Mouse (Mus musculus) CH12.LX (cell line): Measurements from ENCODE around the gene Rpl6. TPM values are rescaled to one million over a fixed set of nuclear protein-coding genes. Genes with fewer than 3 reads are reported as not detected.
"Not testable (repeated sequence)": the region's sequence is repeated elsewhere in the genome, so short reads cannot be mapped to it uniquely, and the experiment has no call there.

Experiments used
- DNase-seq: peaks from one replicate; pipeline ENCODE4 v3.0.0-alpha.2; 2013; ENCODE audit errors: extremely low read depth
- H3K27ac ChIP-seq: 2 replicates; pipeline ENCODE4 v1.5.1; 2012; ENCODE audit warnings: low read depth, mild to moderate bottlenecking, control low read depth, moderate library complexity; ENCODE audit not compliant: insufficient read depth
- H3K27me3 ChIP-seq: replicated peaks from 2 replicates; pipeline ENCODE3; 2012; ENCODE audit warnings: inconsistent platforms
- H3K36me3 ChIP-seq, 2 experiments: replicated peaks in 1 of 2; 2 replicates each; pipeline versions ENCODE3 to v1.6.1; 2012; ENCODE audit warnings: inconsistent platforms in 1 of 2, low read length in 1 of 2, mild to moderate bottlenecking in 1 of 2, mixed read lengths in 1 of 2, moderate library complexity in 1 of 2; ENCODE audit not compliant: control insufficient read depth in 1 of 2, insufficient read depth in 1 of 2
- H3K4me1 ChIP-seq, 2 experiments: 2 replicates each; pipeline ENCODE4 v1.6.1; 2012; ENCODE audit warnings: inconsistent platforms in 1 of 2, moderate library complexity in 1 of 2; ENCODE audit not compliant: insufficient read depth in 2 of 2, control insufficient read depth in 1 of 2
- H3K4me2 ChIP-seq: 2 replicates; pipeline ENCODE4 v1.6.1; 2012; ENCODE audit warnings: low read depth, mild to moderate bottlenecking, control low read depth; ENCODE audit not compliant: poor library complexity, insufficient read depth, severe bottlenecking
- H3K4me3 ChIP-seq, 3 experiments: fragments of 150-350 bp in 1 of 3; sonication (generic) in 1 of 3; replicated peaks in 1 of 3; 2 replicates each; pipeline versions ENCODE3 to v1.5.1; 2011 to 2012; ENCODE audit warnings: low read depth in 2 of 3, low read length in 2 of 3, mild to moderate bottlenecking in 2 of 3, moderate library complexity in 2 of 3, control low read depth in 1 of 3, improper control_type of control experiment in 1 of 3, inconsistent platforms in 1 of 3, mixed read lengths in 1 of 3; ENCODE audit not compliant: poor library complexity in 1 of 3
- H3K79me2 ChIP-seq: replicated peaks from 2 replicates; pipeline ENCODE4 v1.6.1; 2012; ENCODE audit warnings: mild to moderate bottlenecking, moderate library complexity; ENCODE audit not compliant: control insufficient read depth, poor library complexity, insufficient read depth, severe bottlenecking; ENCODE audit errors: extremely low read depth
- H3K9ac ChIP-seq: 2 replicates; pipeline ENCODE4 v1.6.1; 2012; ENCODE audit warnings: low read depth, mild to moderate bottlenecking, control low read depth, moderate library complexity; ENCODE audit not compliant: insufficient read depth
- H3K9me3 ChIP-seq: replicated peaks from 2 replicates; pipeline ENCODE3; 2012; ENCODE audit warnings: low read length, inconsistent platforms, mixed read lengths
- BHLHE40 ChIP-seq: IDR thresholded peaks from 2 replicates; pipeline ENCODE4 v1.6.1; 2011; ENCODE audit warnings: mild to moderate bottlenecking, low read depth, low read length, improper control_type of control experiment
- CTCF ChIP-seq, 2 experiments: IDR thresholded peaks in 1 of 2; conservative IDR thresholded peaks in 1 of 2; 2 replicates each; pipeline ENCODE4 v1.5.1; 2011 to 2012; ENCODE audit warnings: low read depth in 2 of 2, low read length in 2 of 2, improper control_type of control experiment in 1 of 2, inconsistent platforms in 1 of 2, mild to moderate bottlenecking in 1 of 2, moderate library complexity in 1 of 2
- ELF1 ChIP-seq: IDR thresholded peaks from 2 replicates; pipeline ENCODE4 v1.6.1; 2014; ENCODE audit warnings: low read depth, mild to moderate bottlenecking, inconsistent platforms, low read length, improper control_type of control experiment
- GABPA ChIP-seq: IDR thresholded peaks from 2 replicates; pipeline ENCODE4 v1.6.1; 2012; ENCODE audit warnings: low read depth, low read length, improper control_type of control experiment, inconsistent platforms; ENCODE audit not compliant: insufficient replicate concordance
- IRF4 ChIP-seq: IDR thresholded peaks from 2 replicates; pipeline ENCODE4 v1.6.1; 2014; ENCODE audit warnings: low read depth, mild to moderate bottlenecking, inconsistent platforms, low read length, improper control_type of control experiment
- JUN ChIP-seq: IDR thresholded peaks from 2 replicates; pipeline ENCODE4 v1.6.1; 2011; ENCODE audit warnings: low read depth, mild to moderate bottlenecking, low read length, improper control_type of control experiment, moderate library complexity; ENCODE audit not compliant: insufficient read depth
- KAT2A ChIP-seq: IDR thresholded peaks from 2 replicates; pipeline ENCODE4 v1.6.1; 2012; ENCODE audit warnings: low read length, improper control_type of control experiment, inconsistent platforms; ENCODE audit not compliant: insufficient replicate concordance
- MAZ ChIP-seq: IDR thresholded peaks from 2 replicates; pipeline ENCODE4 v1.6.1; 2012; ENCODE audit warnings: low read depth, mild to moderate bottlenecking, inconsistent platforms, low read length, improper control_type of control experiment, moderate library complexity
- MXI1 ChIP-seq: IDR thresholded peaks from 2 replicates; pipeline ENCODE4 v1.6.1; 2011; ENCODE audit warnings: mild to moderate bottlenecking, low read depth, low read length, improper control_type of control experiment
- MYC ChIP-seq: IDR thresholded peaks from 2 replicates; pipeline ENCODE4 v1.6.1; 2011; ENCODE audit warnings: low read depth, mild to moderate bottlenecking, improper control_type of control experiment, low read length
- NELFE ChIP-seq: IDR thresholded peaks from 2 replicates; pipeline ENCODE4 v1.6.1; 2011; ENCODE audit warnings: low read depth, low read length, improper control_type of control experiment
- POLR2A ChIP-seq: IDR thresholded peaks from 2 replicates; pipeline ENCODE4 v1.6.1; 2011; ENCODE audit warnings: low read depth, mild to moderate bottlenecking, improper control_type of control experiment, low read length
- RAD21 ChIP-seq: IDR thresholded peaks from 2 replicates; pipeline ENCODE4 v1.6.1; 2011; ENCODE audit warnings: low read depth, mild to moderate bottlenecking, low read length, improper control_type of control experiment, moderate library complexity
- SIN3A ChIP-seq: IDR thresholded peaks from 2 replicates; pipeline ENCODE4 v1.6.1; 2012; ENCODE audit warnings: low read length, improper control_type of control experiment, inconsistent platforms
- TBP ChIP-seq: conservative IDR thresholded peaks from 2 replicates; pipeline ENCODE4 v1.6.1; 2011; ENCODE audit warnings: low read depth, low read length, improper control_type of control experiment
- TCF12 ChIP-seq: IDR thresholded peaks from 2 replicates; pipeline ENCODE4 v1.6.1; 2014; ENCODE audit warnings: low read depth, mild to moderate bottlenecking, inconsistent platforms, low read length, improper control_type of control experiment
- UBTF ChIP-seq: IDR thresholded peaks from 2 replicates; pipeline ENCODE4 v1.6.1; 2012; ENCODE audit warnings: low read depth, mild to moderate bottlenecking, inconsistent platforms, low read length, improper control_type of control experiment, moderate library complexity
- ZMIZ1 ChIP-seq: IDR thresholded peaks from 2 replicates; pipeline ENCODE4 v1.6.1; 2012; ENCODE audit warnings: low read depth, mild to moderate bottlenecking, inconsistent platforms, low read length, improper control_type of control experiment
- ZNF384 ChIP-seq: IDR thresholded peaks from 2 replicates; pipeline ENCODE4 v1.6.1; 2012; ENCODE audit warnings: low read depth, low read length, improper control_type of control experiment, inconsistent platforms
- dilution Hi-C: fragments of 300-500 bp; cut with MboI; formaldehyde crosslinking; loops from 2 replicates; pipeline ENCODE4 v1.14.3; 2020; ENCODE audit warnings: low sequenced_read_pairs; ENCODE audit not compliant: extremely low pct_unique_long_range_greater_than_20kb, extremely low pct_ligation_motif_present
- in situ Hi-C: fragments of 300-500 bp; cut with MboI; formaldehyde crosslinking; loops from 3 replicates; pipeline ENCODE4 v1.14.3; 2019; ENCODE audit warnings: low sequenced_read_pairs, low pct_ligation_motif_present, low pct_unique_long_range_greater_than_20kb, mixed read lengths
- polyA plus RNA-seq: library from polyadenylated mRNA; unstranded; fragments of >175 nt; gene quantifications from 2 replicates; pipeline ENCODE4 v1.2.1, GENCODE M21; 2012; ENCODE audit warnings: low read depth; ENCODE audit not compliant: insufficient read length
- total RNA-seq, 2 experiments: library from RNA; depleted of rRNA; stranded (reverse); fragments of 300-350 nt in 1 of 2; fragments of >200 nt in 1 of 2; gene quantifications; 2 replicates each; pipeline ENCODE4 v1.2.3; 2012 to 2014

Gene Rpl6
- total and polyA plus RNA-seq, 3 experiments: 2,433 to 2,694 (median 2,607) TPM

GRCm38 (mm10) chr5:121205537-121206130 is 1.4 kb downstream of the Rpl6 start:
- peak overlapping the region; percentile 78 for H3K9ac ChIP-seq
- DNase-seq, dilution Hi-C loops, H3K27ac ChIP-seq, H3K9me3 ChIP-seq, H3K27me3 ChIP-seq: not testable (repeated sequence)
- H3K4me2 ChIP-seq: peak overlapping the region; percentile 94
- in situ Hi-C loops: loop anchor here (10.0 kb wide), 1 partner anchor 169 kb away; no protein-coding TSS in a partner anchor
- peaks cover 46% of the 10 kb centered on the region for H3K79me2 ChIP-seq
- peak overlapping the region; percentile 50 to 85 (median 53) for H3K4me3 ChIP-seq
- peaks cover 51 to 56% of the 10 kb centered on the region in 2 experiments for H3K36me3 ChIP-seq
- H3K4me1 ChIP-seq: peaks cover 13 to 41% of the 10 kb centered on the region in 2 experiments
- TF ChIP-seq ZMIZ1: 0 out of 2 replicates have a peak, but pooled peaks have one; percentile 15
- TF ChIP-seq MYC: 0 out of 2 replicates have a peak, but pooled peaks have one; percentile 35

GRCm38 (mm10) chr5:121206540-121206939 is 2.3 kb downstream of the Rpl6 start:
- in situ Hi-C loops: loop anchor here (10.0 kb wide), 1 partner anchor 168 kb away; no protein-coding TSS in a partner anchor
- DNase-seq: no peak
- H3K4me1 ChIP-seq: peaks cover 13 to 41% of the 10 kb centered on the region in 2 experiments
- peak overlapping the region; percentile 78 for H3K9ac ChIP-seq
- TF ChIP-seq SIN3A (no peak), ZNF384 (no peak), KAT2A (no peak), ZMIZ1 (0 out of 2 replicates have a peak, but pooled peaks have one; percentile 0), MAZ (no peak), MXI1 (peak; percentile 17; the same call in 1 of the 2 replicates), JUN (no peak), IRF4 (no peak), GABPA (no peak), RAD21 (no peak), ELF1 (no peak), TCF12 (no peak), CTCF (conservative IDR thresholded peaks at IDR 0.05 in 1 of 2, IDR thresholded peaks at IDR 0.05 in 1 of 2; ENCODE audit: low read depth in 2 of 2, low read length in 2 of 2) (no peak), NELFE (no peak), UBTF (no peak), BHLHE40 (peak; percentile 65), POLR2A (no peak), TBP (no peak)
- peak overlapping the region; percentile 94 for H3K4me2 ChIP-seq
- H3K36me3 ChIP-seq: peaks cover 58 to 65% of the 10 kb centered on the region in 2 experiments
- H3K4me3 ChIP-seq: peak overlapping the region in 2 of 3 experiments; percentile 53 to 85
- peaks cover 46% of the 10 kb centered on the region for H3K79me2 ChIP-seq
- dilution Hi-C loops: no loop called here
- H3K9me3 ChIP-seq: no peaks in the 10 kb centered on the region
- no peaks in the 10 kb centered on the region for H3K27me3 ChIP-seq
- peak overlapping the region; percentile 15; the same call in 1 of the 2 replicates for H3K27ac ChIP-seq
